Mouse (Mus musculus) neutrophil, adult 65 days (primary cell): ENCODE data around the gene Cenpb. TPM values are rescaled to one million over a fixed set of nuclear protein-coding genes. Genes with fewer than 3 reads are reported as not detected.

Source experiments
- total RNA-seq: library from RNA; stranded (reverse); gene quantifications from 2 replicates; pipeline ENCODE4 v1.2.4, GENCODE M21; 2023

Cenpb gene
- 19.5 and 20.7 TPM in 2 replicates for total RNA-seq

DNA sequence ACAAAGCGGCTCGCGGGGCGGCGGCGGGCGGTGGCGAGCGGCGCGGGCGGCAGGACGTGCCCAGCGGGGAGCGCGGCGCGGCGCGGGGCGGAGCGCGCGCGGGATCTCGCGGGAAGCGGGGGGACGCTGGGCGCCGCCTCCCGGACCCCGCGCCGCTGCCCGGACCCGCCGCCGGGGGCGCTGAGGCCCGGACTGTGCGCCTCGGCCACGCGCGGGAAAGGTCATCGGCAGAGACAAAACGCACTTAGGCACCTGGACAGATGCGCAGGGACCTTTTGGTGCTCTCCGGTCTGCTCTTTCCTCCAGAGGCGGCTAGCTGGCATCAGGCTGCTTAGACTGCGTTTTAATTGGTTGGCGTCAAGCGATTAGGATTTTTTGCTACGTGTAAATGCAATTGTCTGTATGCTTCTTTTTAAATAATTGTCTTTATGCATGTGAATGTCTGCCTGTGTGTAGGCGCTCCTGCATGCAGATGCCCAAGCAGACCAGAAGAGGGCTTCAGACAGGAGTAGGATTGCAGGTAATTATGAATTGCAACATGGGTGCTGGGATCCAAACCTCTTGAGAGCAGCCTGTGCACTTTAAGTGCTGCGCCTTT, at the start of gene Cenpb:
Gene Cenpb, minus strand, starts transcription at position 78 of the 598 bp plus-strand sequence.

GRCm38 (mm10) chr2:131206778-131207177, 26.9 kb upstream of the Cenpb start, which contains the start of gene Ap5s1:
Ap5s1 (plus strand) TSS chr2:131207078.

DNA sequence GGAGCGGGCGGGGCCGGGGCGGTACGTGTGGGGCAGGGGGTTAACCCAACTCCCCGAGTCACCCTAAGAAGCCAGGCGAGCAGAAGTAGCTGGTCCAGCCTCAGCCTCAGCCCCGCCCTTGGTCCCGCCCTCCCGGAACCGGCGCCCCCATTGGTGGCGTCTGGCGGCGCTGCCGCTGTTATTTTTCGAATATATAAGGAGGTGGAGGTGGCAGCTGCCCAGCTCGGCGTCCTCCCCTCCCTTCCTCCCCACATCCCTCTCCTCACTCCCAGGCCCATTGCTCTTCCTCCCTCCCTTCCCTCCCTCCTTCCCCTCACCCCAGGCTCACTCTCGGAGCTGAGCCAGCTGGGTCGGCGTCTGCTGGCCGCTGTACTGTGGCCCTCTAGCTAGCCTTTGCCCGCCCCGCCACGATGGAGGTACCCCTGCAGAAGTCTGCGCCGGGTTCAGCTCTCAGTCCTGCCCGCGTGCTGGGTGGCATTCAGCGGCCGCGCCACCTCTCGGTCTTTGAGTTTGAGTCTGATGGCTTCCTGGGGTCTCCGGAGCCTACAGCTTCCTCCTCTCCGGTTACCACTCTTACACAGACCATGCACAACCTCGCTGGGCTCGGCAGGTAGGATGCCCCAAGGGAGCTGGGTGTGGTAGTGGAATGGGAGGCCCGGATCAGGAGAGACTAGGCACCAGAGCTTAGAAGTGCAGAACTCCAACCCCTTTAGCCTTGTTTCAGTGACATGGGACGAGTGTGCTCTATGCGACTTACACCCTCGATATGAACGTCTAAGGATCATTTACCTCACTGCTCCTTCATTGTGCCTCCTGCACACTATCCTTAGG, 7.1 kb upstream of the Cenpb start, which contains the start of the genes Cdc25b and Spef1:
Gene Cdc25b, plus strand, starts transcription at position 179 of the 831 bp plus-strand sequence.
Gene Spef1, minus strand, starts transcription at position 512 of the 831 bp plus-strand sequence.

GRCm38 (mm10) chr2:131159938-131160581, 19.8 kb downstream of the Cenpb start, which contains the start of gene 1700037H04Rik:
1700037H04Rik (minus strand) TSS chr2:131160081.

GRCm38 (mm10) chr2:131132930-131133547, 46.8 kb downstream of the Cenpb start, which contains the start of gene Gm11037:
Gm11037 (plus strand) TSS chr2:131133497.

GRCm38 (mm10) chr2:131127161-131127730, 52.6 kb downstream of the Cenpb start, which contains the start of gene Hspa12b:
Hspa12b (plus strand) TSS chr2:131127280.

Other genes starting within 250 kb of the Cenpb start
- gene Gfra4, start 137.0 kb downstream of the Cenpb start, total RNA-seq: not detected in 2 replicates
- 0.57 and 0.85 TPM in 2 replicates for gene Adam33, start 116.3 kb downstream of the Cenpb start, total RNA-seq
- gene Siglec1, start 93.3 kb downstream of the Cenpb start, total RNA-seq: 0.57 and 2.0 TPM in 2 replicates
- 0.28 TPM in 1 of 2 replicates, not detected in the other for gene Hspa12b, start 52.8 kb downstream of the Cenpb start, total RNA-seq
- gene Gm11037, start 46.6 kb downstream of the Cenpb start, total RNA-seq: not detected in 2 replicates
- gene 1700037H04Rik, start 20.0 kb downstream of the Cenpb start, total RNA-seq: 36.9 and 39.8 TPM in 2 replicates
- gene Cdc25b, start 6.9 kb upstream of the Cenpb start, total RNA-seq: 49.5 and 53.3 TPM in 2 replicates
- gene Spef1, start 7.2 kb upstream of the Cenpb start, total RNA-seq: 0.92 and 1.5 TPM in 2 replicates
- gene Ap5s1, start 27.0 kb upstream of the Cenpb start, total RNA-seq: 26.4 and 37.5 TPM in 2 replicates
- gene Mavs, start 54.0 kb upstream of the Cenpb start, total RNA-seq: 6.1 and 6.3 TPM in 2 replicates
- 24.9 and 40.2 TPM in 2 replicates for gene Pank2, start 82.4 kb upstream of the Cenpb start, total RNA-seq
- gene Rnf24, start 172.8 kb upstream of the Cenpb start, total RNA-seq: 25.4 and 33.4 TPM in 2 replicates